Mouse (Mus musculus): ENCODE measurements at regions not wholly inside any gene's neighbourhood (a gene's known extent, or its start where the extent isn't known, plus 50 kb on each side); places are given as distances from the start of the nearest gene placed in this dataset.

DNA sequence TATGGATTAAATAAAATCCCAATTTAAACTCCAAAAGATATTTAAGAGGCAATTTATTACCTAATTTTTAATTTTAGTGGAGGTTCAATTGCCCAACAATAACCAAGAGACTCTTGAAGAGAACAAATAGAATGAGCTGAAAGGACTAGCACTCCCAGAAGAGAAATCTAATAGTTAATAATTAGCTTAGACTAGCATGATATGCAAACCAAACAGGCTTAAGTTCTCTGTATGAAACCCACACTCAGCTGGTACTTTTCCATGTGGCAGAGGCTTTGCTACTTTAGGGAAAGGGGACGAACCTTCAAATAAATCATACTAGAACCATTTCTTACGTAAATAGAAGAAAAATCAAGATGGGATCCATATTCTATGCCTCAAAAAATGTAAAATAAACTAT, 55.9 kb upstream of the Fam19a1 start:
- DNase-seq: no peak

DNA sequence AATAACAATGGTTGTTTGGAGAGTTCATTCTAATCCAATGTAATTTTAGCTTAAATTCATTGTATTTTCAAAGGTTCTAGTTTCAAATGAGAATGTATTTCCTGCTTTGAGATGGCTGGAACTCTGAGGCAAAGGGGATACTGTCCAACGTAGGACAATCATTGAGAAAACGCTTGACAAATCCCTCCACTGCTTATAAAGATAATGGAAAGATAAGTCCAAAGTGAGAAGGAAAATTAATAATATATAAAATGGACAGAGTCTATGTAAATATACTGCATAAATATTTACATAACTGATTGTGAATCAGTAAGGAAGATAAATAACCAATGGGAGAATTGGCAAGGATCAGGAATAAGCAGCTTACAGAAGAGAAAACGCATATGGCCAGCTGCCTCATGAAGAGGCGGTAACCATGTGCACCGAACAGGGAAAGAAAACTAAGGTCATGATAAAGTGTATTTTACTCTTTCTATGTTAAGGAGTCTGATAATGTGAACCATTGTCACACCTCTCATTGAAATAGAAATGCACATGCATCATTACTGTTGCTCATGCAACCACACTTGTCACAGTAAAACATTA, 55.3 kb upstream of the Fam19a1 start:
- no peak for DNase-seq

DNA sequence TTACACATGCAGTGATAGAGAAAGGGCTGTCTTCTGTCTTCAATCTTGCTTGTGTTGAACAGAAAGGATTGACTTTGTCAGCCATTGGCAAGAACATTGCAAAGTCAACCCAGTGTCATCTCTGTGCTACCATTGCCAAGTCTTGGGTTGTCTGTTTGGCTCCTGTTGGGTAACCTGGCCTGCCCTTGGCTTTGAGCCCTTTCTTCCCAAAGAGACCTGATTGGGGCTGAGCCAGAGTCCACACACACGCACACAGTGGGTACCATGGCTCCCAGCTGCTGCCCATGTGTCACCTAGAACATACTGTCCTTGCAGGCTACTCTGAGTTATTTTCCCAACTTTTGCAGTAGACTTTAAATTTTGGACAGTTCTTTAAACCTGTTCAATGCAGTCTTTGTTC, 51.0 kb upstream of the Fam19a1 start:
- peak; percentile 4 for DNase-seq
